Mouse (Mus musculus) 416B (cell line): ENCODE measurements around the gene Spred3.

Experiments
- DNase-seq: peaks from one replicate; pipeline ENCODE4 v3.0.0; 2011; ENCODE audit warnings: low read depth

Gene Spred3

GRCm38 (mm10) chr7:29126173-29126915 lies 43.9 kb downstream of the Spred3 start:
- DNase-seq: peak; percentile 92

DNA sequence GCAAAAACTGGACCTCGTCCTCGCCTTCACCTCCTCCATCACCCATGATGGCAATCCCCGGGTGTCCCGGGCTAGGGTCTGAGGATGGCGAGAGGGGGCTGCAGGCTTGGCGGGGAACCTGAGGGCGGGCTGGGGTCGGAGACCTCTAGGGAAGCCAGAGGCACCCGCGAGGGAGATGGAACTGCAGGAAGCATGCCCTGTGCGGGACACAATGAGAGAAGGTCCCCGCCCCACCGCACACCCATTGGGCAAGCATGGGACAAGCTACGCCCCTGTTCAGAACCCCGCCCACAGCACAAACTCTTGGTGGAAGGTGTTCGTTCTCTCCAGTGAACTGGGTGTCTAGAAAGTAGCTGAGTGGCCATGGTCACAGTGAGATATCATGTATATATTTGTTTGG lies 45.2 kb downstream of the Spred3 start, which contains the start of gene Ryr1:
Gene Ryr1 (minus strand): TSS at position 210 of the 400 bp plus-strand sequence.
- DNase-seq: peak; percentile 86

DNA sequence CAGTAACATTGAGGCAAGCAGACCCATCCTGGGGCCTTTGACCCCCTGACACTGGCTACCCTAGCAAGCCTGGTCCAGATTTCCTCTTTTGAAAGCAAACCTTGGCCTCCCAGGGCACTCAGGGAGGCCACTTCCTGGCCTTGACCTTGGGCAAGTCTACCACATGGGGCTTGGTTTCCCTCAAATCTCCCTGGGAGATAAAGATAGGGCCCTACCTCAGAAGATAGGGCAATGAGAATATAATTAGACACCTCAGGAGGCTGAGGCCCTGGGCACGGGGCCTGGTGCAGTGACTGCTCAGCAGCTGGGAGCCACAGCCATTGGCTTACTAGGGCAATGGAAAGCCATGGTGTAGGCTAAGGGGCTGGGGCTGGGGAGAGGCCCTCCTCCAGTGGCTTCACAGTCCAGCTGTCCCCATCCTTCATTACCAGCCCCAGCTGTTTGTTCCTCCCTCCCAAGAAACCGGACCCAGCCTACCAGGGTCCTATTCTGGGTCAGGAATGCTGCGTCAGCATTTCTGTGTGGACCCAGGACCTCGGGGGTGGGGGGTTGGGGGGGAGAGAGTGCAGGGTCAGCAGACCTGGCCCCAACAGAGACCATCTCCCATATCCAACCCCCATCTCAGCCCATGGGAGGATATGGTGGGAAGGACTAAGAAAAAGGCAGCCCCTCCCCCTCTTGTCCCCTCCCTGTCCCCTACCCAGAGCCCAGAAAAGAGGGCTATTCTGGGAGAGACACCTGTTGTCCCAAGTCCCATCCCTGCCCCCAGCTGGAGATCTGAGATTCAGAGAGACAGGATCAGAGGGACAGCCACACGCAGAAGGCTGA lies 46.5 kb downstream of the Spred3 start:
- DNase-seq: peak; percentile 98

DNA sequence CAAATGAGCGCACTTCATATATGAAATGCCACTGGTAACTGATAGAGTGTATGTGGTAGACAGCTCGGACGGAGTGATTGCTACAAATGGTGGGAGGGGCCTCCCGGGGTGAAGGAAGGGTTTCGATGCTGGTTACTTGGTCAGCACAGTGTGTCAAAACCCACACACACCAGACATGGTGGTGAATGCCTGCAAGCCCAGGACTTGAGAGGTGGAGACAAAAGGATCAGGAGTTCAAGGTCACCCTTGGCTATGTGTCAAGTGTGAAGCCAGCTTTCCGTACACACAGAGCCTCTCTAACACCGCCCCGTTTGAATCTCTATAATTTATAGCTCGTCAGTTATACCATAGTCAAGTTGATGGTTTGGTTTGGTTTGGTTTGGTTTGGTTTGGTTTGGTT lies 47.4 kb downstream of the Spred3 start:
- peak; percentile 80 for DNase-seq

GRCm38 (mm10) chr7:29119526-29119925 lies 50.7 kb downstream of the Spred3 start:
- no peak for DNase-seq

DNA sequence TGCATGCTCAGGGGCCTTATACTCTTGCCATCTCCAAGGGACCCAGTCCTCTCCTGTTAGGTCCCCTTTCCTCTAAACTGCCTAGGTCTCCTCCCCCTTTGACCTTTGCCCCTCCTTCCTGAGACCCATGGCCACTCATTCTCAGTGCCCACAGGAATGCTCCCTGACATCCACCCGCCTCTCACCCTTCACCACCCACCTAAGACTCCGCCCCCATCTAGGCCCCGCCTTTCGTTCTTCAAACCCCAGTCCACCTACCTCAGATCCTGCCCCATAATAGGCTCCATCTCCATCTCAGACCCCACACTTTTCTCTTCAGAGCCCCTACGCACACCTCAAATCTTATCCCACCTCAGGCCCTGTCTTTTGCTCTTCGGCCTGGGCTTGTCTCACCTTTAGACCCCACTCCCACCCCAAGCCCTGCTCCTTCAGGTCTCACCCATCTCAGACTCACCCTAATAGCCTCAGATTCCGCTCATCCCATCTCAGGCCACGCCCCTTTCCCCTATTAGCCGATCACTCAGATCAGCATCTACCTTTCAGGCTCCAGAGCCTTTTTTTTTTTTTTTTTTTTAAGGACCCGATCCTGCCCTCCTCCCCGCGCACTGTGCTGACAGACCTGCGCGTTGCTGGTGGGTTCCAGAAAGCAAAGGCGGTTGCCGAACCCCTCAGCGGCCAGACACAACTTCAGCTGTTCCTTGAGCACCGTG lies 51.9 kb downstream of the Spred3 start:
- DNase-seq: no peak

DNA sequence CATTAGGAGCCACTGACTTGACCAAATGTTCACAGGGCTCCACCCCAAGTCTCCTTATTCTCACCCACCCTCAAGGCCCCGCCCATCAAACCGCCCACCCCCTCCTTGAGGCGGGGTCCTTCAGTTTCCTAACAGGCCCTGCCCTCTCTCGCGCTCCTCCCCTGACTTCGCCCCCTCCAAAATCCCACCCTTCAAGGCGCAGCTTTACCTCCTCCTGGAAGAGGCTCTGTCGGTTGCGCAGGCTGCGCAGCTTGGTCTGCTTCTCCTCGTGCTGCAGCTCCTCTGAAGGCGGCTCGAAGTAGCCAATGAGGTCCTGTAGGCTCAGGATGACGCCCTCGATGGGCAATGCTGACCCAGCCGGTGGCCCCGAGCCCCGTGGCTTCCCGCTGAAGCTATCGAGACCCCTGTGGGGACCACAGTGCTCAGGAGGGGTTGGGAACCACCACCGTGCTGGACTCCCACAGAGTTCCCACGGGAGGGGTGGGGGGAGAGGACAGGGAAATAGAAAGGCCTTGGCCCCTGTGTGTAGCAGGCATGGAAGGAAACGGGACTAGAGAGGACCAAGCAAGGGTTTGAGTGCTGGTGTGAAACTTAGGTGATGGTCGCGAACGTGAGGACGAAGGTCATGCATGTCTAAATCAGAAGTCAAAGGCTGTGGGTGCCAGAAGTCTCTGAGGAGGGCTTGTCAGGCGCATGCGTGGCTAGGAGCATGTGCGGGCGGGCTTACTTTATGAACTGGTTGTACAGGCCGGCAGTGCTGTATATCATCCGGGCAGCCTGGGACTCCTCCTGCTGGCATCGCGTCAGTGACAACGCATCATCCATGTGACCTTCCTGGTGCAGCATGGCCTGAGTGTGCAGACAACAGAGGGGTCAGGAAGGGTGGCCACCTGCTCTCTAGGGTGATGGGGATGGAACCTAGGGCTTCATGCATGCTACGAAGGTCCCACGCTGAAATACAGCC lies 60.9 kb downstream of the Spred3 start:
- DNase-seq: no peak
